Mouse (Mus musculus): ENCODE data around the gene Slc25a22.

DNA sequence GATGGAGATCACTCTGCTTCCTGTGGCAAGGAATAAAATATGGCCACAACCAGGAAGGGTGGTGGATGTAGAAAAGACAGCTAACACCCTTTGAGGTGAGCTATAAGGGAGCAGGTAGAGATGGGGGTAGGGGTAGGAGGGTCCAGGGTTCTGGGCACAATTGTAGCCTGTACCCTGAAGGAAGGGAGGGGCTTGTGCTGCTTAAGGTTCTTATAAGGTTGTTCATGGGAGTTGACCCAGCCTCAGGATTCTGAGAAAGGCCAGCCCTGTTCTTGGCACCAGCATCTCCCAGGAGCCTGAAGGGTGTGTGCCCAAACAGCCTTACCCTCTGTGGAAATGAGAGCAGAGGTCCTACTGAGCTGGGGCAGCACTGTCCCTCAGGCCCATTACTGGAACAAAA is 14.2 kb upstream of the Slc25a22 start:
- TF ChIP-seq CTCF (IDR thresholded peaks at IDR 0.05; ENCODE audit: control insufficient read depth, insufficient read depth, insufficient replicate concordance, low read depth, low read length) (no peak), POLR2A (IDR thresholded peaks at IDR 0.05; ENCODE audit: control insufficient read depth, low read depth, low read length) (no peak)

All from testis, adult 2 months (tissue).